In the genomic region with DNA sequence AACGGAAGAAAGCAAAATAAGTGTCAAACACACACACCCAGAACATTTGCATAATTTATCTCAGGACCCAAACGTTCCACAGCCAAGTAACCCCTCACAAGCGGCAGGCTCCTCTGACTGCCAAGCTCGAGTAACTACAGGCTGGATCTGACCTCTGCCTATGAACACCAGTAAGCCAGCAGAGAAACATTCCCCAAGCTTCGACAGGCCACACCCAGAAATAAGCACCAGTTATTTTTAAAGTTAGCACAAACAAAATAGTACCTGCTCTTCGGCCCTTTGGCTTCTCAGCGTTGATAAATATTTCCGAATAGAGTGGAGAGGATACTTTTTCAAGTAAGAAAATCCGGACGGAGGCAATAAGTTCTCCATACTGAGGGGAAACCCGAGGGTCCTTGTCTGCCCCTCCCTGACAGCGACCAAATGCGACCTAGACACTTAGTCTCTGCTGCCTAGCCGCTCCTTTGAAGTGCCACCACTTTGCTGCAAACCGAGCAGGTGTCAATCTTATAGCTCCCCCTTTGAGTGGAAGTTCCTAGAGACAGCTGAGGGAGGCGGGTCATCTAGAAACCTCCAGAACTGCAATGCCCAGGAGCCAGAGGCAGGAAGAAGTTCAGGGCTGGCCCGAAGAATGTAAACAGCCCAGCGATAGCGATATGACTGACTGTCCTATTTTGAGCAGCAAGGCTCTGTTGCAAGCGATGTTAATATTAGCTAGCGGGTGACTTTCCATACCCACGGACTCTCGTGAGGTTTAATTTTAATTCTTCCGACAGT, we compare ENCODE assay signal across 7 mouse cellular contexts. TPM values are rescaled to one million over a fixed set of nuclear protein-coding genes. Genes with fewer than 3 reads are reported as not detected.
A peak's percentile ranks its signal among the peaks of the same experiment; 100 is the strongest.
DNase-seq lines count a peak whose midpoint lies in the region; ATAC-seq and TF ChIP-seq lines count a peak whose summit lies in the region.

No protein-coding gene starts in this region.

- no peaks in the 10 kb centered on the region for H3K36me3 ChIP-seq in testis, adult 2 months (ENCODE audit: control insufficient read depth, insufficient read depth, low read length)
- H3K36me3 ChIP-seq in kidney, postnatal 0 days (ENCODE audit: insufficient read depth, low read length): no peaks in the 10 kb centered on the region
- peaks cover 27% of the 10 kb centered on the region for H3K36me3 ChIP-seq in megakaryocyte, embryonic 14.5 days (replicated peaks; ENCODE audit: low read length)

- H3K4me1 ChIP-seq in testis, adult 2 months (ENCODE audit: control insufficient read depth, insufficient read depth, low read length): peaks cover 4% of the 10 kb centered on the region; the same call in 1 of the 2 replicates
- H3K4me1 ChIP-seq in kidney, postnatal 0 days (replicated peaks; ENCODE audit: insufficient read depth, low read length): peaks cover 9% of the 10 kb centered on the region; the same call in 1 of the 2 replicates
- peaks cover 71% of the 10 kb centered on the region for H3K4me1 ChIP-seq in megakaryocyte, embryonic 14.5 days

- no peak overlapping the region for H3K9ac ChIP-seq in kidney, postnatal 0 days (ENCODE audit: low read depth, low read length)

- peak overlapping the region; percentile 27 for H3K4me3 ChIP-seq in testis, adult 2 months (ENCODE audit: control insufficient read depth, low read depth, low read length)
- peak overlapping the region; percentile 17; the same call in 1 of the 2 replicates for H3K4me3 ChIP-seq in kidney, postnatal 0 days (replicated peaks; ENCODE audit: low read depth, low read length)
- H3K4me3 ChIP-seq in megakaryocyte, embryonic 14.5 days (replicated peaks): peak overlapping the region; percentile 91

- no peak for DNase-seq in testis, postnatal 10 days (ENCODE audit: low spot score)
- DNase-seq in heart, adult 11 months: peak; percentile 96
- no peak for DNase-seq in kidney, postnatal 0 days (ENCODE audit: low spot score)
- no peak for DNase-seq in layer of hippocampus, adult 11-12 months (ENCODE audit: low spot score)
- DNase-seq in right cerebral cortex, adult 2 months (ENCODE audit: low spot score in 2 of 2): no peak

- H3K9me3 ChIP-seq in kidney, postnatal 0 days (replicated peaks; ENCODE audit: low read length): no peaks in the 10 kb centered on the region
- no peaks in the 10 kb centered on the region for H3K9me3 ChIP-seq in megakaryocyte, embryonic 14.5 days

- no peak overlapping the region for H3K27ac ChIP-seq in testis, adult 2 months (ENCODE audit: control insufficient read depth, insufficient read depth, low read depth, low read length)
- 0 out of 2 replicates have a peak overlapping the region, but pooled peaks have one; percentile 8 for H3K27ac ChIP-seq in kidney, postnatal 0 days

- no peak for TF ChIP-seq POLR2A in testis, adult 2 months (IDR thresholded peaks at IDR 0.05; ENCODE audit: control insufficient read depth, low read depth, low read length)

- no peaks in the 10 kb centered on the region for H3K27me3 ChIP-seq in testis, adult 2 months (ENCODE audit: control insufficient read depth, insufficient read depth, low read length)
- H3K27me3 ChIP-seq in kidney, postnatal 0 days (ENCODE audit: insufficient read depth, low read length): no peaks in the 10 kb centered on the region
- no peaks in the 10 kb centered on the region for H3K27me3 ChIP-seq in megakaryocyte, embryonic 14.5 days (replicated peaks)

- H3K4me2 ChIP-seq in kidney, postnatal 0 days (ENCODE audit: low read length): peak overlapping the region; percentile 51

- 25% methylated on average over 24 of the region's 24 CpGs for WGBS in kidney, postnatal 0 days

- TF ChIP-seq CTCF in testis, adult 2 months (IDR thresholded peaks at IDR 0.05; ENCODE audit: control insufficient read depth, insufficient read depth, insufficient replicate concordance, low read depth, low read length): no peak
- no peak for TF ChIP-seq CTCF in kidney, postnatal 0 days (IDR thresholded peaks at IDR 0.05; ENCODE audit: low read depth)

- no peak for ATAC-seq in kidney, postnatal 0 days (replicated peaks; ENCODE audit: low FRiP score, low read depth)

RNA-seq across cellular contexts. Expression of gene Atp2c1, which starts 6.2 kb away (rescaled TPM):
- 36.7 and 42.2 TPM in 2 replicates for polyA plus RNA-seq in testis, adult 2 months (2012; rRNA removed)
- polyA plus RNA-seq in kidney, postnatal 0 days (2015; fragmentation: Nextera tagmentation; extraction: Ambion mirVana): 56.0 and 56.3 TPM in 2 replicates
- 4.5 TPM in 1 of 2 replicates, not detected in the other for polyA plus RNA-seq in megakaryocyte, embryonic 14.5 days (2012; ENCODE audit: insufficient read depth, low replicate concordance)

Comparison
In these comparisons a context has a peak if more than half of its experiments do, and no peak if none do; other contexts are left out.
1. H3K4me3 ChIP-seq: peak in every context shown above with its lines; median percentile 91 in megakaryocyte, embryonic 14.5 days; 27 in testis, adult 2 months; 17 in kidney, postnatal 0 days.